Mouse (Mus musculus): Measurements from ENCODE around the gene Rab20.

GRCm38 (mm10) chr8:11452974-11453373, 25.5 kb downstream of the Rab20 start:
- TF ChIP-seq POLR2A (IDR thresholded peaks at IDR 0.05; ENCODE audit: low read depth, low read length) (no peak), CTCF (IDR thresholded peaks at IDR 0.05; ENCODE audit: extremely low read depth, insufficient read depth, insufficient read length, insufficient replicate concordance) (no peak)

Data from spleen, adult 2 months (tissue).